Mouse (Mus musculus) ovary, postnatal 14 days (tissue): Measurements from ENCODE around the gene Cyp1a1.
A peak's percentile ranks its signal among the peaks of the same experiment; 100 is the strongest.
"Not testable (repeated sequence)": the region's sequence is repeated elsewhere in the genome, so short reads cannot be mapped to it uniquely, and the experiment has no call there.

Source experiments
- DNase-seq: peaks from one replicate; pipeline ENCODE4 v3.0.0; 2022; ENCODE audit warnings: low spot score

The Cyp1a1 gene

GRCm38 (mm10) chr9:57706496-57706895 lies 18.8 kb downstream of the Cyp1a1 start:
- no peak for DNase-seq

- DNase-seq, result peak; percentile 85
Measured at GRCm38 (mm10) chr9:57708068-57708719, 20.5 kb downstream of the Cyp1a1 start, which contains the start of gene Edc3. Edc3 (plus strand) TSS chr9:57708540.

- DNase-seq, result peak; percentile 9
Measured at GRCm38 (mm10) chr9:57708720-57709274, 21.1 kb downstream of the Cyp1a1 start.

- DNase-seq, result not testable (repeated sequence)
Measured at GRCm38 (mm10) chr9:57710214-57710613, 22.5 kb downstream of the Cyp1a1 start.

- DNase-seq, result no peak
Measured at GRCm38 (mm10) chr9:57712194-57712593, 24.5 kb downstream of the Cyp1a1 start.

- DNase-seq, result no peak
Measured at GRCm38 (mm10) chr9:57718408-57718807, 30.7 kb downstream of the Cyp1a1 start.

GRCm38 (mm10) chr9:57720736-57721135 lies 33.0 kb downstream of the Cyp1a1 start:
- DNase-seq, result no peak

GRCm38 (mm10) chr9:57722371-57722770 lies 34.6 kb downstream of the Cyp1a1 start:
- no peak for DNase-seq

GRCm38 (mm10) chr9:57723315-57723715 lies 35.6 kb downstream of the Cyp1a1 start:
- DNase-seq, result peak; percentile 26

GRCm38 (mm10) chr9:57723796-57724195 lies 36.1 kb downstream of the Cyp1a1 start:
- no peak for DNase-seq

GRCm38 (mm10) chr9:57724701-57725100 lies 37.0 kb downstream of the Cyp1a1 start:
- DNase-seq, result no peak

- DNase-seq, result no peak
Measured at GRCm38 (mm10) chr9:57728312-57728711, 40.6 kb downstream of the Cyp1a1 start.

- no peak for DNase-seq
Measured at GRCm38 (mm10) chr9:57733606-57734005, 45.9 kb downstream of the Cyp1a1 start.

- DNase-seq, result no peak
Measured at GRCm38 (mm10) chr9:57739863-57740262, 52.1 kb downstream of the Cyp1a1 start.

- no peak for DNase-seq
Measured at GRCm38 (mm10) chr9:57744462-57745091, 56.8 kb downstream of the Cyp1a1 start.

GRCm38 (mm10) chr9:57747067-57747466 lies 59.3 kb downstream of the Cyp1a1 start:
- no peak for DNase-seq

GRCm38 (mm10) chr9:57748137-57748536 lies 60.4 kb downstream of the Cyp1a1 start:
- no peak for DNase-seq

GRCm38 (mm10) chr9:57748831-57749230 lies 61.1 kb downstream of the Cyp1a1 start:
- no peak for DNase-seq

GRCm38 (mm10) chr9:57750901-57751300 lies 63.2 kb downstream of the Cyp1a1 start:
- DNase-seq, result no peak
